Mouse (Mus musculus) ovary, adult 2 months (tissue): ENCODE data around the gene Bod1. TPM values are rescaled to one million over a fixed set of nuclear protein-coding genes. Genes with fewer than 3 reads are reported as not detected.

Experiments
- polyA plus RNA-seq: library from polyadenylated mRNA; depleted of rRNA; stranded (reverse); fragments of >200 nt; gene quantifications from 2 replicates; pipeline ENCODE4 v1.2.3, GENCODE M21; 2012; rRNA removed

Bod1 gene
- 94.4 and 123 TPM in 2 replicates for polyA plus RNA-seq

GRCm38 (mm10) chr11:31671354-31672169 is at the start of gene Bod1:
Gene Bod1, minus strand, starts transcription at chr11:31671885.

Other genes starting within 250 kb of the Bod1 start
- 1.9 and 4.9 TPM in 2 replicates for gene Cpeb4, start 200.3 kb upstream of the Bod1 start, polyA plus RNA-seq